Mouse (Mus musculus) CD8-positive naive resting alpha-beta T cell, adult 2 months (primary cell): ENCODE data around the gene Olfr424.

Experiments used
- DNase-seq, 2 experiments: peaks; one replicate each; pipeline ENCODE4 v3.0.0; 2022; ENCODE audit warnings: low read depth in 2 of 2, low spot score in 2 of 2

The Olfr424 gene

GRCm38 (mm10) chr1:174131217-174131616, at the start of gene Olfr424:
Gene Olfr424 (plus strand): TSS chr1:174131517.
- DNase-seq: no peak

DNA sequence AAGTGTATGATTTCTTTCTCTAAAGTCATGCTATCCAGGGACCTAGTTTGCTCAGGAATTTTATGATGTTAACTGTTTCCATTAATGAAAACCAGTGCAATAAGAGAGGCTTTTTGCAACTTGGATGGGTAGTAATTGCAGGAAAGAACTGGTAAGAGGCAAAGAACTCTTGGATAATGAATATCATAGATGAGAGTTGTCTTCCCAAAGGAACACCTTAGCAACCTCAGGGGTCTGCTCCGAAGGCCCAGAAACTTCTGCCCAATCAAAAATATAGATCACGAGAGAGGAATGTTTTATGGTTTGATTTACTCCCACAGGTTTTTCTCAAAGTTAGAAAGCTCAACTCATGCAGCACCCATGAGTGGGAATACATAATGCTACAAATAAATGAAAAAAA, 47.3 kb upstream of the Olfr424 start, which contains the start of gene Olfr429:
Gene Olfr429 (plus strand): TSS at position 301 of the 400 bp plus-strand sequence.
- no peak for DNase-seq

- no peak for DNase-seq
Measured at GRCm38 (mm10) chr1:174096591-174096990, 34.7 kb upstream of the Olfr424 start, which contains the start of gene Olfr427. Gene Olfr427 (plus strand): TSS chr1:174096891.

DNA sequence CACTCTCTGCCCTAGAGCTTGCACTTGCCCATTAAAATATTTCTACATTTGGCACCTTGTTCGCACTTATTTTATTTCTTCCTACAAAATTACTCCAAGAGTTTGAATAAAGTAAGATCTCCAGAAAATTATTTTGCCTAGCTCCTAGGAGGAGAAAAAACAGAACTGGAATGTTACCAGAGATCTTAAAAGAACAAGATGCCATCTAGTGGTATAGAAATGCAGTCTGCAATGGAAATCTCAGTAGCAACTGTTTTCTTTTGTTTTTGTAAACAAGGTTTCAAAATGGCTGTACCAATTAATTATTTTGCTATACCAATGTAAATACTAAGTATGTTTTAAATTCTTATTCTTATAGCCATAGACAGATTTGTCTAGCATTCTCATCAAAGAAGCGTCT, 27.6 kb upstream of the Olfr424 start:
- no peak for DNase-seq

- DNase-seq: no peak
Measured at GRCm38 (mm10) chr1:174121062-174121461, 10.3 kb upstream of the Olfr424 start, which contains the start of gene Olfr231. Gene Olfr231 (minus strand): TSS chr1:174121162.

DNA sequence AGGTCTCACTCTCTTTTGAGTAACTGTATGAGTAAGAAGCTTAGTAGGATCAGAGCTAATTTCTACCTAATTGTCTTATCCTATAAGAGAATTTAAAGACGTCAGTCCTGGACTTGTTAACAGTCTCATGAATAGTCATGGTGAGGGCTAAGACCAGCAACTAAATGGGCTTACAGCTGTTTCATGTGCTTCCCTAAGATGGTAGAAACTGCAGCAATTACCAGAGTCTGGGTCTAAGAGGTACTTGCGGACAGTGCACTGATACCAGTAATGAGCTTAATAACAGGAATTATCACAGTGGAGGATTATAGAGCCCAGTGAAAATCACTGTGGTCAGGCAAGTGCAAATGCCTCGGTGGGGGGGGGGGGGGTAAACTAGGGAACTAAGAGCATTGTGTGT, 682 bp downstream of the Olfr424 start:
- no peak for DNase-seq

GRCm38 (mm10) chr1:174141384-174141783, 10.1 kb downstream of the Olfr424 start:
- DNase-seq: no peak

DNA sequence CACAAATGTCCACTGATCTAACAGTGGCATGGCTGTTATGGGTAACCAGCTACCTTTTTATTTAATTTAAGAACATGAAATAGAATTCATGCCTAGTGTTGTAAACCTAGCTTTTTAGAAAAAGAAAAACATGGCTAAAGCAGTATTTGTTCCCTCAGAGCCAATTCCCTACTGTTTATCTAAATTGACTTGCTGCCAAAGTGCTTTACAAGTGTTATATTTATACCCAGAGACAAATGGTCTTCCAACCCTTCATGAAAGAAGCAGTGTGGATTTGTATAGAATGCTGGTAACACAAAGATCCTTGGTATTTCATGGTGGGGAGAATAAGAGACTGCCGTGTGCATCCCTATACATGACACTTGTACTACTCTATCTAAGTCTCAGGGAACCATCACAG, 15.4 kb downstream of the Olfr424 start:
- DNase-seq: no peak

- DNase-seq: no peak
Measured at GRCm38 (mm10) chr1:174149289-174149688, 18.0 kb downstream of the Olfr424 start.

GRCm38 (mm10) chr1:174155333-174155732, 24.0 kb downstream of the Olfr424 start, which contains the start of gene Olfr420:
Gene Olfr420 (plus strand): TSS chr1:174155633.
- DNase-seq: no peak

DNA sequence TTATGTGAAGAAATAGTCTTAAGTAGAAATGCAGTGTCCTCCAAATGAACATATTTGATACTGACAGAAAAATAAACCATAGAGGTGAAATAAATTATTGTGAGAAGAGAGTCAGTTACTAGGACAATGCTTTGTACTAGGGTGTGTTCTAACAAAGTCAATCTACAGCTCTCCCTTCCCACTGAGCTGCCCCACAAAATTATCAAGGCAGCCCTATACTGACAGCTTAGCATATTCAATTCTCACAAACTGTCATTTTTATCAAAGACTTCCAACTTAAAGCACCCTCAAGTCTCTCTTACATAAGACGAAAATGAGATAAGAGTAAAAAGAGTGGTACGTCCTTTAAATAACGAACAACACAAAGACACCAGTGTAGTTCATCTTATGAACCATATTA, 26.3 kb downstream of the Olfr424 start:
- DNase-seq: no peak

GRCm38 (mm10) chr1:174158512-174158911, 27.2 kb downstream of the Olfr424 start:
- no peak for DNase-seq

GRCm38 (mm10) chr1:174159095-174159494, 27.8 kb downstream of the Olfr424 start:
- DNase-seq: no peak

DNA sequence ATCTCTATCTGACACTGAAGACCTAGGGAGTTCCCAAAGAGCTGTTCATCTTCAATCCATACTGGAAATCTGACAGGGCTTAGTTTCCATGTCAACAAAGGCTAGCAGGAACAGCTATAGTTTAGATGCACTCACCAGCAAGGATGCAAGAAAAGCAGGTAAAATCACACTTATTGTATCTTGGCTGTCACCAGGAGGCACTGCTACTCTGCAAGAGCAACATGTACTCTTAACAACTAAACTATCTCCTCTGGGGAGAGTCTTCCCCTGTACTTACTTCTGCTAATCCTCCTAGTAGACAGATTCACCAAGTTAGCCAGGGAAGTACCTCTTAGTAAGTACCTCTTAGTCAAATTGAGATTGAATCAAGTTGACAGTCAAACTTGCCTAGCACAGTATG, 37.7 kb downstream of the Olfr424 start:
- DNase-seq: no peak

- DNase-seq: no peak
Measured at GRCm38 (mm10) chr1:174170706-174171501, 39.6 kb downstream of the Olfr424 start.

- DNase-seq: no peak
Measured at GRCm38 (mm10) chr1:174171537-174171936, 40.2 kb downstream of the Olfr424 start.

DNA sequence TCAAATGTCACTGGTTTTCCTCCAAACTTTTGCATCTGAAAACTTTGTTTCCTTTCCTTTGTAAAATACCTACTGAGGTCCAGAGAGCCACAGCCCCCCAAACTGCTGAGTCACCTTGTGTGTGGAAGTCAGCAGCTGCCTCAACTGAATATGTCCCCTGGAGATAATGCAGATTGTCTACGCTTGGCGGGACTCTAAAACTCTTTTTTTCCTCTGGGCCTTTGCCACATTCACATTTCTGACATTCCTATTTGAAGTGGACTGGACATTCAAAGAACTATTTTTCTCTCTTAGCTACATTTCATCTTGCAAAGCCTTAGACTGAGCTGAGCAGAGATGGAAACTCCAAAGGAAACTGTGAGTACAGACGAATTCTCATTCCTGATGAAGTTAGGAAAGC, 41.3 kb downstream of the Olfr424 start, which contains the start of gene Spta1:
Gene Spta1 (plus strand): TSS at position 172 of the 400 bp plus-strand sequence.
- no peak for DNase-seq
